Mouse (Mus musculus) E14TG2a.4 (cell line): ENCODE measurements around the gene Fam169a.

Experiments
- CTCF ChIP-seq: conservative IDR thresholded peaks from 2 replicates; pipeline ENCODE4 v1.5.1; 2014; ENCODE audit warnings: low read length
- POU5F1 ChIP-seq: IDR thresholded peaks from 2 replicates; pipeline ENCODE4 v1.6.1; 2014; ENCODE audit warnings: low read length, borderline replicate concordance

DNA sequence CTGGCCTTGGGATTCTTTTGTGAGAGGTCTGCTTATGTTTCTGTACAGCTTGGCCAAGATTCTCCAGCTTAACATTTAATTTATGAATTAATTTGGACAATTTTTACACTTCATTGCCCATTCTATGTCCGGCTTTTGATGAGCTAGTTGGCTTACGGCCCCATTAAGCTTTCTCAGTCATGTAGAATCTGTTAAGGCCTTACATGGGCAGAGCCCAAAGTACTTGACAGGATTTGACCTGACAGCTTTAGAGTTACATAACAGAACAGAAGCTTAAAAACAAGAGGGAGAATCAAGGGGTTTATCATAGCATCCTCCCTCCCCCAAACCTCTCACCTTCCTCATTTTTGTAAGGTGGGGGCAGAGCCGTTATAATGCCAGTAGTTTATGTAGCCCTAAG is 21.1 kb downstream of the Fam169a start:
- TF ChIP-seq POU5F1, result no peak
- no peak for TF ChIP-seq CTCF
